Mouse (Mus musculus): ENCODE results near the gene Sall2. TPM values are rescaled to one million over a fixed set of nuclear protein-coding genes. Genes with fewer than 3 reads are reported as not detected.
A peak's percentile ranks its signal among the peaks of the same experiment; 100 is the strongest.

The Sall2 gene
- polyA plus RNA-seq, 1 experiment = 16.9 TPM

- peak; percentile 23 for DNase-seq
- TF ChIP-seq POLR2A (IDR thresholded peaks at IDR 0.05; ENCODE audit: low read depth, low read length) = no peak
- no peak for TF ChIP-seq CTCF (conservative IDR thresholded peaks at IDR 0.05; ENCODE audit: insufficient read depth, insufficient read length, low read depth, low read length)
- H3K36me3 ChIP-seq (ENCODE audit: control insufficient read depth, insufficient read depth, low read length) = peaks cover 1% of the 10 kb centered on the region
- H3K4me1 ChIP-seq (ENCODE audit: control insufficient read depth, insufficient read depth, low read length) = no peaks in the 10 kb centered on the region
- H3K27me3 ChIP-seq (replicated peaks; ENCODE audit: control insufficient read depth, insufficient read depth, low read length) = no peaks in the 10 kb centered on the region
- H3K4me3 ChIP-seq (ENCODE audit: insufficient read depth, low read depth, low read length) = no peak overlapping the region
- H3K27ac ChIP-seq (ENCODE audit: insufficient read depth, low read depth, low read length) = no peak overlapping the region
- 59% methylated on average over 6 of the region's 6 CpGs for WGBS
These were observed 32.9 kb downstream of the Sall2 start for GRCm38 (mm10) chr14:52295558-52296264.

- WGBS = 80% methylated on average over 3 of the region's 3 CpGs
These were observed 44.4 kb downstream of the Sall2 start for GRCm38 (mm10) chr14:52284191-52284590.

GRCm38 (mm10) chr14:52283629-52284028 lies 44.9 kb downstream of the Sall2 start:
- no peak for DNase-seq
- Histone ChIP-seq H3K27ac (ENCODE audit: insufficient read depth, low read depth, low read length) (no peak overlapping the region), H3K4me1 (ENCODE audit: control insufficient read depth, insufficient read depth, low read length) (0 out of 2 replicates have a peak, but pooled peaks cover 2% of the 10 kb centered on the region), H3K4me3 (ENCODE audit: insufficient read depth, low read depth, low read length) (no peak overlapping the region), H3K27me3 (replicated peaks; ENCODE audit: control insufficient read depth, insufficient read depth, low read length) (no peaks in the 10 kb centered on the region), H3K36me3 (ENCODE audit: control insufficient read depth, insufficient read depth, low read length) (peaks cover 1% of the 10 kb centered on the region)
- 93% methylated on average over 5 of the region's 5 CpGs for WGBS
- TF ChIP-seq POLR2A (IDR thresholded peaks at IDR 0.05; ENCODE audit: low read depth, low read length) = no peak
- no peak for TF ChIP-seq CTCF (conservative IDR thresholded peaks at IDR 0.05; ENCODE audit: insufficient read depth, insufficient read length, low read depth, low read length)

More at GRCm38 (mm10) chr14:52284191-52284590, 44.4 kb downstream of the Sall2 start:
- TF ChIP-seq CTCF (conservative IDR thresholded peaks at IDR 0.05; ENCODE audit: insufficient read depth, insufficient read length, low read depth, low read length) (no peak), POLR2A (IDR thresholded peaks at IDR 0.05; ENCODE audit: low read depth, low read length) (no peak)
- Histone ChIP-seq H3K27ac (ENCODE audit: insufficient read depth, low read depth, low read length) (no peak overlapping the region), H3K4me3 (ENCODE audit: insufficient read depth, low read depth, low read length) (no peak overlapping the region), H3K36me3 (ENCODE audit: control insufficient read depth, insufficient read depth, low read length) (peaks cover 1% of the 10 kb centered on the region), H3K27me3 (replicated peaks; ENCODE audit: control insufficient read depth, insufficient read depth, low read length) (no peaks in the 10 kb centered on the region), H3K4me1 (ENCODE audit: control insufficient read depth, insufficient read depth, low read length) (0 out of 2 replicates have a peak, but pooled peaks cover 2% of the 10 kb centered on the region)
- no peak for DNase-seq

GRCm38 (mm10) chr14:52279747-52280120 lies 48.8 kb downstream of the Sall2 start:
- WGBS = under 1% methylated on average over 21 of the region's 21 CpGs
- no peak for TF ChIP-seq CTCF (conservative IDR thresholded peaks at IDR 0.05; ENCODE audit: insufficient read depth, insufficient read length, low read depth, low read length)
- TF ChIP-seq POLR2A (IDR thresholded peaks at IDR 0.05; ENCODE audit: low read depth, low read length) = no peak
- no peaks in the 10 kb centered on the region for H3K27me3 ChIP-seq (replicated peaks; ENCODE audit: control insufficient read depth, insufficient read depth, low read length)
- DNase-seq = no peak
- peak overlapping the region; percentile 25; the same call in 1 of the 2 replicates for H3K27ac ChIP-seq (ENCODE audit: insufficient read depth, low read depth, low read length)
- H3K36me3 ChIP-seq (ENCODE audit: control insufficient read depth, insufficient read depth, low read length) = no peaks in the 10 kb centered on the region
- H3K4me3 ChIP-seq (ENCODE audit: insufficient read depth, low read depth, low read length) = peak overlapping the region; percentile 87
- H3K4me1 ChIP-seq (ENCODE audit: control insufficient read depth, insufficient read depth, low read length) = 0 out of 2 replicates have a peak, but pooled peaks cover 2% of the 10 kb centered on the region

GRCm38 (mm10) chr14:52278932-52279746 lies 49.4 kb downstream of the Sall2 start, which contains the start of the genes Tox4 and Rab2b:
Gene Tox4 (plus strand): TSS chr14:52279146.
Gene Rab2b (minus strand): TSS chr14:52279545.
- Histone ChIP-seq H3K36me3 (ENCODE audit: control insufficient read depth, insufficient read depth, low read length) (no peaks in the 10 kb centered on the region), H3K4me1 (ENCODE audit: control insufficient read depth, insufficient read depth, low read length) (0 out of 2 replicates have a peak, but pooled peaks cover 2% of the 10 kb centered on the region), H3K4me3 (ENCODE audit: insufficient read depth, low read depth, low read length) (peak within 1 kb of the TSS; percentile 87), H3K27ac (ENCODE audit: insufficient read depth, low read depth, low read length) (peak within 1 kb of the TSS; percentile 49; the same call in 1 of the 2 replicates), H3K27me3 (replicated peaks; ENCODE audit: control insufficient read depth, insufficient read depth, low read length) (no peaks in the 10 kb centered on the region)
- TF ChIP-seq POLR2A (IDR thresholded peaks at IDR 0.05; ENCODE audit: low read depth, low read length) = peak; percentile 60
- peak; percentile 97; the same call in 1 of the 2 replicates for TF ChIP-seq CTCF (conservative IDR thresholded peaks at IDR 0.05; ENCODE audit: insufficient read depth, insufficient read length, low read depth, low read length)
- WGBS = under 1% methylated on average over 66 of the region's 66 CpGs
- peak; percentile 99 for DNase-seq

GRCm38 (mm10) chr14:52277210-52277609 lies 51.4 kb downstream of the Sall2 start:
- TF ChIP-seq POLR2A (IDR thresholded peaks at IDR 0.05; ENCODE audit: low read depth, low read length) = no peak
- TF ChIP-seq CTCF (conservative IDR thresholded peaks at IDR 0.05; ENCODE audit: insufficient read depth, insufficient read length, low read depth, low read length) = no peak
- H3K27ac ChIP-seq (ENCODE audit: insufficient read depth, low read depth, low read length) = no peak overlapping the region
- 92% methylated on average over 4 of the region's 4 CpGs for WGBS

More at GRCm38 (mm10) chr14:52277210-52277609, 51.4 kb downstream of the Sall2 start:
- no peaks in the 10 kb centered on the region for H3K27me3 ChIP-seq (replicated peaks; ENCODE audit: control insufficient read depth, insufficient read depth, low read length)
- H3K4me1 ChIP-seq (ENCODE audit: control insufficient read depth, insufficient read depth, low read length) = 0 out of 2 replicates have a peak, but pooled peaks cover 2% of the 10 kb centered on the region
- H3K4me3 ChIP-seq (ENCODE audit: insufficient read depth, low read depth, low read length) = no peak overlapping the region
- H3K36me3 ChIP-seq (ENCODE audit: control insufficient read depth, insufficient read depth, low read length) = no peaks in the 10 kb centered on the region
- no peak for DNase-seq
